Comparison of ENCODE assay signal across 9 mouse cellular contexts in the genomic region with DNA sequence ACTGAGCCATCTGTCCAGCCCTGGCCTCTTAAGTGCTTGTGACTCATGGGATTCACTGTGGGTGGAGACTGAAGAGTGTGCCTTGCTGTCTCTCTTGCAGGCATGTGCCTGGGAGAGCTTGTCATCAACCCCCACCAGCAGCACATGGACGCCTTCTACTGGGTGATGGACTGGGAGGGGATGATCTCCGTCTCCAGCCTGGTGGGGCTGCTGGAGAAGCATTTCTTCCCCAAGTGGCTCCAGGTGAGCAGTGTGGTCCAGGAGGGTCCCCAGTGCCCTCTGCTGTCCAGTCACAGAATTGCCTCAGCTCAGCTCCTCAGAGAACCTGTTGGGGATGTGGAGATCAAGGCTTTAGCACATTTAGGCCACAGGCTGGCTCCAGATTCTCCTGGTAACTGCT. TPM values are rescaled to one million over a fixed set of nuclear protein-coding genes. Genes with fewer than 3 reads are reported as not detected.
DNase-seq lines count a peak whose midpoint lies in the region; ATAC-seq and TF ChIP-seq lines count a peak whose summit lies in the region.
"Had no signal": no experiment of that assay in that cellular context is flagged by ENCODE, and none has a peak within 500 bp of the region (broad histone marks: within the 10 kb centered on the region; RNA-seq: fewer than 3 reads in every experiment).

No protein-coding gene starts in this region.

- no peak for ATAC-seq in midbrain, embryonic 16.5 days
- peak; percentile 54 for ATAC-seq in lung, postnatal 0 days

- no peaks in the 10 kb centered on the region for H3K4me1 ChIP-seq in midbrain, embryonic 10.5 days
- no peaks in the 10 kb centered on the region for H3K4me1 ChIP-seq in midbrain, embryonic 16.5 days (ENCODE audit: control insufficient read depth, insufficient read depth, low read length)
- H3K4me1 ChIP-seq in cortical plate, adult 2 months (ENCODE audit: control insufficient read depth, insufficient read depth, low read length): no peaks in the 10 kb centered on the region
- no peaks in the 10 kb centered on the region for H3K4me1 ChIP-seq in kidney, adult 2 months (ENCODE audit: control insufficient read depth, insufficient read depth, low read length)
- H3K4me1 ChIP-seq in lung, postnatal 0 days (ENCODE audit: insufficient read depth, low read depth, low read length): no peaks in the 10 kb centered on the region

- H3K27ac ChIP-seq in midbrain, embryonic 10.5 days (replicated peaks): no peak overlapping the region
- no peak overlapping the region for H3K27ac ChIP-seq in midbrain, embryonic 16.5 days (ENCODE audit: low read length)
- H3K27ac ChIP-seq in cortical plate, adult 2 months (ENCODE audit: insufficient read depth, low read length): no peak overlapping the region
- H3K27ac ChIP-seq in kidney, adult 2 months (ENCODE audit: insufficient read depth, low read depth, low read length): no peak overlapping the region
- H3K27ac ChIP-seq in lung, postnatal 0 days (ENCODE audit: low read length): no peak overlapping the region

- no peak overlapping the region for H3K4me3 ChIP-seq in midbrain, embryonic 10.5 days
- H3K4me3 ChIP-seq in midbrain, embryonic 16.5 days (ENCODE audit: low read depth, low read length): no peak overlapping the region
- no peak overlapping the region for H3K4me3 ChIP-seq in cortical plate, adult 2 months (ENCODE audit: insufficient read depth, low read length)
- H3K4me3 ChIP-seq in kidney, adult 2 months (ENCODE audit: insufficient read depth, low read depth, low read length): no peak overlapping the region
- H3K4me3 ChIP-seq in lung, postnatal 0 days (ENCODE audit: low read depth, low read length): no peak overlapping the region

- H3K4me2 ChIP-seq in midbrain, embryonic 16.5 days (ENCODE audit: low read length): no peak overlapping the region
- no peak overlapping the region for H3K4me2 ChIP-seq in lung, postnatal 0 days (replicated peaks; ENCODE audit: low read depth, low read length)

- TF ChIP-seq EP300 in lung, postnatal 0 days (IDR thresholded peaks at IDR 0.05): no peak

- no peak overlapping the region for H3K9ac ChIP-seq in midbrain, embryonic 16.5 days (ENCODE audit: low read depth, low read length)
- H3K9ac ChIP-seq in lung, postnatal 0 days (replicated peaks; ENCODE audit: low read depth): no peak overlapping the region

- TF ChIP-seq POLR2A in cortical plate, adult 2 months (IDR thresholded peaks at IDR 0.05; ENCODE audit: extremely low read depth, insufficient read depth, low read length): no peak
- TF ChIP-seq POLR2A in kidney, adult 2 months (IDR thresholded peaks at IDR 0.05; ENCODE audit: low read depth, low read length): no peak

- no peaks in the 10 kb centered on the region for H3K9me3 ChIP-seq in midbrain, embryonic 10.5 days (replicated peaks)
- no peaks in the 10 kb centered on the region for H3K9me3 ChIP-seq in midbrain, embryonic 16.5 days (replicated peaks; ENCODE audit: control insufficient read depth, low read length, poor library complexity, severe bottlenecking)
- H3K9me3 ChIP-seq in lung, postnatal 0 days (ENCODE audit: low read length): no peaks in the 10 kb centered on the region

- 38% methylated on average over 2 of the region's 2 CpGs for WGBS in midbrain, embryonic 10.5 days
- 21% methylated on average over 2 of the region's 2 CpGs for WGBS in midbrain, embryonic 16.5 days
- 15% methylated on average over 2 of the region's 2 CpGs for WGBS in kidney, adult 2 months
- WGBS in lung, postnatal 0 days: 6% methylated on average over 2 of the region's 2 CpGs

- peak; percentile 61 for DNase-seq in midbrain, embryonic 10.5 days (ENCODE audit: low spot score)
- DNase-seq in R1 (ENCODE audit: low read depth, low spot score): peak; percentile 59
- peak; percentile 60 for DNase-seq in kidney, adult 2 months
- DNase-seq in lung, postnatal 0 days (ENCODE audit: low spot score): peak; percentile 30
- DNase-seq in spleen, adult 18-20 months: peak; percentile 46 to 73

- H3K36me3 ChIP-seq in midbrain, embryonic 10.5 days: peaks cover 98% of the 10 kb centered on the region
- H3K36me3 ChIP-seq in midbrain, embryonic 16.5 days (ENCODE audit: control insufficient read depth, insufficient read depth, low read length): peaks cover 63% of the 10 kb centered on the region
- peaks cover 6% of the 10 kb centered on the region; the same call in 1 of the 2 replicates for H3K36me3 ChIP-seq in kidney, adult 2 months (ENCODE audit: control insufficient read depth, insufficient read depth, low read length)
- peaks cover 58% of the 10 kb centered on the region for H3K36me3 ChIP-seq in lung, postnatal 0 days (ENCODE audit: insufficient read depth, low read length)

- peak; percentile 63 for TF ChIP-seq CTCF in cortical plate, adult 2 months (IDR thresholded peaks at IDR 0.05; ENCODE audit: extremely low read depth, insufficient read depth, low read length)
- TF ChIP-seq CTCF in kidney, adult 2 months (conservative IDR thresholded peaks at IDR 0.05; ENCODE audit: insufficient read depth, insufficient read length, low read depth, low read length): peak; percentile 77
- peak; percentile 79 for TF ChIP-seq CTCF in lung, postnatal 0 days (IDR thresholded peaks at IDR 0.05)

- H3K27me3 ChIP-seq in midbrain, embryonic 10.5 days (ENCODE audit: low read depth, poor library complexity, severe bottlenecking): no peaks in the 10 kb centered on the region
- H3K27me3 ChIP-seq in midbrain, embryonic 16.5 days (ENCODE audit: control insufficient read depth, insufficient read depth, low read depth, low read length): no peaks in the 10 kb centered on the region
- no peaks in the 10 kb centered on the region for H3K27me3 ChIP-seq in kidney, adult 2 months (replicated peaks; ENCODE audit: control insufficient read depth, insufficient read depth, low read length)
- H3K27me3 ChIP-seq in lung, postnatal 0 days (replicated peaks; ENCODE audit: insufficient read depth, low read length): no peaks in the 10 kb centered on the region
- H3K27me3 ChIP-seq: megakaryocyte, embryonic 14.5 days had no signal

RNA-seq across cellular contexts. Expression of a gene that starts 7.4 kb away (rescaled TPM):
- 48.7 and 51.0 TPM in 2 replicates for polyA plus RNA-seq in midbrain, embryonic 10.5 days (2016; fragmentation: Nextera tagmentation; extraction: Ambion mirVana)
- 51.7 and 56.8 TPM in 2 replicates for polyA plus RNA-seq in midbrain, embryonic 16.5 days (2015; fragmentation: Nextera tagmentation; extraction: Ambion mirVana)
- 61.9 and 64.7 TPM in 2 replicates for polyA plus RNA-seq in cortical plate, adult 2 months (2012; rRNA removed)
- 31.2 and 39.3 TPM in 2 replicates for polyA plus RNA-seq in kidney, adult 2 months (2012; rRNA removed)
- polyA plus RNA-seq in lung, postnatal 0 days (2015; fragmentation: Nextera tagmentation; extraction: Ambion mirVana): 21.3 and 21.9 TPM in 2 replicates

RNA-seq across cellular contexts. Expression of a gene that starts 7.4 kb away (rescaled TPM):
- 35.9 and 43.0 TPM in 2 replicates for polyA plus RNA-seq in midbrain, embryonic 10.5 days (2016; fragmentation: Nextera tagmentation; extraction: Ambion mirVana)
- polyA plus RNA-seq in midbrain, embryonic 16.5 days (2015; fragmentation: Nextera tagmentation; extraction: Ambion mirVana): 41.8 and 45.6 TPM in 2 replicates
- polyA plus RNA-seq in cortical plate, adult 2 months (2012; rRNA removed): 47.2 and 53.5 TPM in 2 replicates
- polyA plus RNA-seq in kidney, adult 2 months (2012; rRNA removed): 43.5 and 54.3 TPM in 2 replicates
- 19.7 and 22.1 TPM in 2 replicates for polyA plus RNA-seq in lung, postnatal 0 days (2015; fragmentation: Nextera tagmentation; extraction: Ambion mirVana)

RNA-seq across cellular contexts. Expression of a gene that starts 9.3 kb away (rescaled TPM):
- polyA plus RNA-seq in midbrain, embryonic 10.5 days (2016; fragmentation: Nextera tagmentation; extraction: Ambion mirVana): 43.0 and 47.6 TPM in 2 replicates
- 37.0 and 37.2 TPM in 2 replicates for polyA plus RNA-seq in midbrain, embryonic 16.5 days (2015; fragmentation: Nextera tagmentation; extraction: Ambion mirVana)
- 39.4 and 42.3 TPM in 2 replicates for polyA plus RNA-seq in cortical plate, adult 2 months (2012; rRNA removed)
- polyA plus RNA-seq in kidney, adult 2 months (2012; rRNA removed): 26.7 and 29.1 TPM in 2 replicates
- polyA plus RNA-seq in lung, postnatal 0 days (2015; fragmentation: Nextera tagmentation; extraction: Ambion mirVana): 16.0 and 16.7 TPM in 2 replicates

RNA-seq across cellular contexts. Expression of a gene that starts 20.4 kb away (rescaled TPM):
- 0.26 and 0.34 TPM in 2 replicates for polyA plus RNA-seq in midbrain, embryonic 10.5 days (2016; fragmentation: Nextera tagmentation; extraction: Ambion mirVana)
- polyA plus RNA-seq in midbrain, embryonic 16.5 days (2015; fragmentation: Nextera tagmentation; extraction: Ambion mirVana): 0.17 and 0.29 TPM in 2 replicates
- 0.04 and 0.13 TPM in 2 replicates for polyA plus RNA-seq in cortical plate, adult 2 months (2012; rRNA removed)
- not detected in 2 replicates for polyA plus RNA-seq in kidney, adult 2 months (2012; rRNA removed)
- polyA plus RNA-seq in lung, postnatal 0 days (2015; fragmentation: Nextera tagmentation; extraction: Ambion mirVana): 0.25 and 0.31 TPM in 2 replicates
- polyA plus RNA-seq: frontal cortex, adult 2 months had no signal

RNA-seq across cellular contexts. Expression of a gene that starts 59.0 kb away (rescaled TPM):
- polyA plus RNA-seq in midbrain, embryonic 10.5 days (2016; fragmentation: Nextera tagmentation; extraction: Ambion mirVana): 35.9 and 37.0 TPM in 2 replicates
- 26.2 and 34.5 TPM in 2 replicates for polyA plus RNA-seq in midbrain, embryonic 16.5 days (2015; fragmentation: Nextera tagmentation; extraction: Ambion mirVana)
- polyA plus RNA-seq in cortical plate, adult 2 months (2012; rRNA removed): 31.4 and 35.4 TPM in 2 replicates
- polyA plus RNA-seq in kidney, adult 2 months (2012; rRNA removed): 37.6 and 42.0 TPM in 2 replicates
- 96.8 and 106 TPM in 2 replicates for polyA plus RNA-seq in lung, postnatal 0 days (2015; fragmentation: Nextera tagmentation; extraction: Ambion mirVana)
